Mouse (Mus musculus) stomach, embryonic 16.5 days (tissue): ENCODE measurements around the gene Mitf. TPM values are rescaled to one million over a fixed set of nuclear protein-coding genes. Genes with fewer than 3 reads are reported as not detected.

Experiments
- ATAC-seq: fragments of 200-750 bp; cut with Nextera tagmentation; 2 replicates; pipeline ENCODE4 v1.8.0; 2017; ENCODE audit warnings: moderate number of reproducible peaks, moderate TSS enrichment; ENCODE audit not compliant: insufficient read depth, low FRiP score
- H3K27ac ChIP-seq: fragments of 300-500 bp; sonication (generic); 2 replicates; pipeline ENCODE4 v1.5.1; 2014; ENCODE audit warnings: low read length
- H3K27me3 ChIP-seq: fragments of 300-500 bp; sonication (generic); 2 replicates; pipeline ENCODE4 v1.6.1; 2014; ENCODE audit warnings: low read length, control low read depth, mixed read lengths; ENCODE audit not compliant: control insufficient read depth, insufficient read depth
- H3K36me3 ChIP-seq: fragments of 300-500 bp; sonication (generic); 2 replicates; pipeline ENCODE4 v1.6.1; 2014; ENCODE audit warnings: low read length; ENCODE audit not compliant: control insufficient read depth, insufficient read depth
- H3K4me1 ChIP-seq: fragments of 300-500 bp; sonication (generic); 2 replicates; pipeline ENCODE4 v1.6.1; 2014; ENCODE audit warnings: low read length, control low read depth, mixed read lengths; ENCODE audit not compliant: control insufficient read depth, insufficient read depth
- H3K4me2 ChIP-seq: fragments of 300-500 bp; sonication (generic); 2 replicates; pipeline ENCODE4 v1.6.1; 2014; ENCODE audit warnings: low read depth, low read length, mixed read lengths
- H3K4me3 ChIP-seq: fragments of 300-500 bp; sonication (generic); replicated peaks from 2 replicates; pipeline ENCODE4 v1.5.1; 2014; ENCODE audit warnings: mild to moderate bottlenecking, low read length
- H3K9ac ChIP-seq: fragments of 300-500 bp; sonication (generic); 2 replicates; pipeline ENCODE4 v1.6.1; 2014; ENCODE audit warnings: low read length
- H3K9me3 ChIP-seq: fragments of 300-500 bp; sonication (generic); replicated peaks from 2 replicates; pipeline ENCODE4 v1.6.1; 2016; ENCODE audit warnings: low read length, control low read depth; ENCODE audit not compliant: control insufficient read depth
- WGBS: fragments of 180-500 bp; shearing (Covaris S2); extraction: QIAGEN DNeasy Blood & Tissue Kit; methylation state at CpG from one replicate; pipeline ENCODE4 v1.1.7; 2014; 5-methylcytosine and 5-hydroxymethylcytosine counted together
- polyA plus RNA-seq: library from polyadenylated mRNA; unstranded; fragments of >200 nt; fragmentation: Nextera tagmentation; extraction: Ambion mirVana; gene quantifications from 2 replicates; pipeline ENCODE4 v1.2.1, GENCODE M21; 2015

Gene Mitf
- polyA plus RNA-seq, 1 experiment from 2014 or later: 2.0 TPM

GRCm38 (mm10) chr6:97881935-97882334 is 75.1 kb downstream of the Mitf start:
- Histone ChIP-seq H3K27ac (peak overlapping the region; percentile 6; the same call in 1 of the 2 replicates), H3K4me3 (no peak overlapping the region), H3K27me3 (no peaks in the 10 kb centered on the region), H3K9ac (no peak overlapping the region), H3K4me2 (no peak overlapping the region), H3K36me3 (no peaks in the 10 kb centered on the region), H3K4me1 (no peaks in the 10 kb centered on the region), H3K9me3 (no peaks in the 10 kb centered on the region)
- WGBS: 33% methylated on average over 3 of the region's 3 CpGs
- peak; percentile 29; the same call in 1 of the 2 replicates for ATAC-seq

GRCm38 (mm10) chr6:97882931-97883330 is 76.1 kb downstream of the Mitf start:
- Histone ChIP-seq H3K4me3 (no peak overlapping the region), H3K27ac (no peak overlapping the region), H3K4me2 (no peak overlapping the region), H3K9me3 (no peaks in the 10 kb centered on the region), H3K4me1 (no peaks in the 10 kb centered on the region), H3K27me3 (no peaks in the 10 kb centered on the region), H3K9ac (no peak overlapping the region), H3K36me3 (no peaks in the 10 kb centered on the region)
- 76% methylated on average over 8 of the region's 8 CpGs for WGBS
- ATAC-seq: no peak

GRCm38 (mm10) chr6:97883496-97883895 is 76.6 kb downstream of the Mitf start:
- Histone ChIP-seq H3K36me3 (no peaks in the 10 kb centered on the region), H3K9ac (no peak overlapping the region), H3K4me3 (no peak overlapping the region), H3K4me2 (no peak overlapping the region), H3K4me1 (no peaks in the 10 kb centered on the region), H3K9me3 (no peaks in the 10 kb centered on the region), H3K27ac (no peak overlapping the region), H3K27me3 (no peaks in the 10 kb centered on the region)
- WGBS: 57% methylated on average over 2 of the region's 2 CpGs
- ATAC-seq: peak; percentile 33; the same call in 1 of the 2 replicates

- Histone ChIP-seq H3K9me3 (no peaks in the 10 kb centered on the region), H3K27ac (no peak overlapping the region), H3K27me3 (no peaks in the 10 kb centered on the region), H3K36me3 (no peaks in the 10 kb centered on the region), H3K9ac (no peak overlapping the region), H3K4me1 (no peaks in the 10 kb centered on the region), H3K4me2 (no peak overlapping the region), H3K4me3 (no peak overlapping the region)
- ATAC-seq: no peak
- WGBS: 81% methylated on average over 4 of the region's 4 CpGs
These were observed 78.1 kb downstream of the Mitf start for GRCm38 (mm10) chr6:97884971-97885370.

GRCm38 (mm10) chr6:97885606-97886005 is 78.8 kb downstream of the Mitf start:
- Histone ChIP-seq H3K4me1 (no peaks in the 10 kb centered on the region), H3K9me3 (no peaks in the 10 kb centered on the region), H3K27ac (no peak overlapping the region), H3K36me3 (no peaks in the 10 kb centered on the region), H3K4me2 (no peak overlapping the region), H3K9ac (no peak overlapping the region), H3K27me3 (no peaks in the 10 kb centered on the region), H3K4me3 (no peak overlapping the region)
- no peak for ATAC-seq
- 65% methylated on average over 3 of the region's 3 CpGs for WGBS

GRCm38 (mm10) chr6:97887893-97888292 is 81.0 kb downstream of the Mitf start:
- ATAC-seq: no peak
- Histone ChIP-seq H3K4me1 (no peaks in the 10 kb centered on the region), H3K36me3 (no peaks in the 10 kb centered on the region), H3K4me3 (no peak overlapping the region), H3K27ac (no peak overlapping the region), H3K9ac (no peak overlapping the region), H3K9me3 (no peaks in the 10 kb centered on the region), H3K27me3 (no peaks in the 10 kb centered on the region), H3K4me2 (no peak overlapping the region)
- WGBS: 75% methylated on average over 4 of the region's 4 CpGs

GRCm38 (mm10) chr6:97888596-97888995 is 81.7 kb downstream of the Mitf start:
- ATAC-seq: no peak
- no peak overlapping the region for H3K27ac ChIP-seq

GRCm38 (mm10) chr6:97893546-97893945 is 86.7 kb downstream of the Mitf start:
- WGBS: 61% methylated on average over 5 of the region's 5 CpGs
- Histone ChIP-seq H3K4me3 (no peak overlapping the region), H3K27ac (no peak overlapping the region), H3K4me2 (no peak overlapping the region), H3K9me3 (no peaks in the 10 kb centered on the region), H3K36me3 (no peaks in the 10 kb centered on the region), H3K9ac (no peak overlapping the region), H3K27me3 (no peaks in the 10 kb centered on the region), H3K4me1 (no peaks in the 10 kb centered on the region)
- no peak for ATAC-seq

More at GRCm38 (mm10) chr6:97888596-97888995, 81.7 kb downstream of the Mitf start:
- H3K9me3 ChIP-seq: no peaks in the 10 kb centered on the region
- no peaks in the 10 kb centered on the region for H3K27me3 ChIP-seq
- 66% methylated on average over 3 of the region's 3 CpGs for WGBS
- no peak overlapping the region for H3K4me3 ChIP-seq
- no peaks in the 10 kb centered on the region for H3K4me1 ChIP-seq
- no peaks in the 10 kb centered on the region for H3K36me3 ChIP-seq
- H3K9ac ChIP-seq: no peak overlapping the region
- H3K4me2 ChIP-seq: no peak overlapping the region

GRCm38 (mm10) chr6:97897191-97897590 is 90.3 kb downstream of the Mitf start:
- H3K27me3 ChIP-seq: no peaks in the 10 kb centered on the region
- no peaks in the 10 kb centered on the region for H3K9me3 ChIP-seq
- H3K4me3 ChIP-seq: no peak overlapping the region
- ATAC-seq: no peak
- no peak overlapping the region for H3K9ac ChIP-seq
- no peaks in the 10 kb centered on the region for H3K36me3 ChIP-seq
- no peak overlapping the region for H3K27ac ChIP-seq
- 68% methylated on average over 6 of the region's 6 CpGs for WGBS
- H3K4me1 ChIP-seq: no peaks in the 10 kb centered on the region
- no peak overlapping the region for H3K4me2 ChIP-seq

- Histone ChIP-seq H3K4me1 (no peaks in the 10 kb centered on the region), H3K4me2 (no peak overlapping the region), H3K4me3 (no peak overlapping the region), H3K9ac (no peak overlapping the region), H3K27ac (no peak overlapping the region), H3K27me3 (no peaks in the 10 kb centered on the region), H3K9me3 (no peaks in the 10 kb centered on the region), H3K36me3 (no peaks in the 10 kb centered on the region)
- 79% methylated on average over 5 of the region's 5 CpGs for whole genome bisulfite sequencing
- no peak for ATAC-seq
These were observed 91.2 kb downstream of the Mitf start for GRCm38 (mm10) chr6:97898085-97898484.
